Mouse (Mus musculus) mesoderm, embryonic 11.5 days (tissue): ENCODE measurements around the gene Sike1.

ENCODE experiments used
- DNase-seq: peaks from one replicate; pipeline ENCODE4 v3.0.0-alpha.2; 2012; ENCODE audit warnings: low read depth, low spot score

Sike1 gene

DNA sequence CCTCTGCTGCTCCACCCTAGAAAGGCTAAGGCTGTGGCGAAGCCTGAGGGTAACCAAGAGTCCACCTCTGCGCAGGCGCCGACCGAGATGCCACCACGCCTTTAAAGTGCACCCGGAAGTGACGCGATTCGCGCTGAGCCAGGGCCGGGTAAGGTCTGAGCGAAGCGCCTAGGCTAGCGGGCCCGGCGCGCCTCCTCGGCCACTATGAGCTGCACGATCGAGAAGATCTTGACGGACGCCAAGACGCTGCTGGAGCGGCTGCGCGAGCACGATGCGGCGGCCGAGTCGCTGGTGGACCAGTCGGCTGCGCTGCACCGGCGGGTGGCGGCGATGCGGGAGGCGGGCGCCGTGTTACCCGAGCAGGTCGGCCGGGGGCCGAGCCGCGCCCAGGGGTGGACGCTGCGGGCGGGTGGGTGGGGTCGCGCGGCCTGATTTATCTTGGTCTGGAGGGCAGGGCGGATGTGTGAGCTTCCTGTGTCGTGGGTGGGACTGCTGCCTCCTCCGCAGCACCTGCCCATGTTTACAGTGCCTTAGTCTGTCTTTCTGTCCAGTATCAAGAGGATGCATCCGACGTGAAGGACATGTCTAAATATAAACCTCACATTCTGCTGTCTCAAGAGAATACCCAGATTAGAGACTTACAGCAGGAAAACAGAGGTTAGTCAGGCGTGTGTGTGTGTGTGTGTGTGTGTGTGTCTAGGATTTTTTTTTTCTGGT, at the start of gene Sike1:
Gene Sike1 (plus strand): TSS at position 104 of the 717 bp plus-strand sequence.
- peak; percentile 93 for DNase-seq

DNA sequence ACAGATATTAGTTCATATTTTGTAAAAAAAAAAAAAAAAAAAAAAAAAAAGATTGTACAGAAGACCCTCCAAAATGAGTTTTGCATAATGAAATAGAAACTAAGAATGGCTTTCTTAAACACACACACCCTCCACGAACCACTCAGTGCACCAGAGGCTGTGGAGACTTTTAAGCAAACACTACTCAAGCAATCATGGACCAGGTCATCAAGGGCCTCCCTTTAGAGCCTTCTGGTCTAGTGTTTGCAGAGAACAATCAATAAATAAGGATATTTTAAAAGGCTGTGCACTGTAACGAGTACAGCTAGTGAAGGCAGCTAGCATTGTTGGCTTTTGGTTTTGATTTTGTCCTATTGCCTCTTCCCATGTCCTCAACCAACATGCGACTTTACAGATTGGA, 49.2 kb upstream of the Sike1 start:
- DNase-seq = no peak

DNA sequence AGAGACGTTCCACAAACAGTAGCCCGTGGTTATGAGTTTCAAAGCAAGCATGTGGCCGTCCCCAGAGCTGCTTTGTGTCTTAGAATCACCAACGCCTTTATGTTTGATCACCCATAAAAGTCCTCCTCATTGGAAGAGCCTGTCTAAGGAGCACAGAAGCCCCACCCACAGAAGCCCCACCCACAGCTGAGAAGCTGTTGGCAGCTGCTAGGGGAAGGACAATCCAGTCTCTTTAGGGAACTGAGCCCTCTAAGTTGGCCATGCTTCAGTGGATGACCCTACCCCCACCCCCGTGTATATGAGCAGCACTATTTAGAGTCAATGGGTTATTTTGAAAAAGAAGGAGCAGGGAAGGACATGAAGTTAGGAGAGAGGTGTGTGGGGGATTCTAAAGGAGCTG, 48.6 kb upstream of the Sike1 start:
- DNase-seq = no peak

DNA sequence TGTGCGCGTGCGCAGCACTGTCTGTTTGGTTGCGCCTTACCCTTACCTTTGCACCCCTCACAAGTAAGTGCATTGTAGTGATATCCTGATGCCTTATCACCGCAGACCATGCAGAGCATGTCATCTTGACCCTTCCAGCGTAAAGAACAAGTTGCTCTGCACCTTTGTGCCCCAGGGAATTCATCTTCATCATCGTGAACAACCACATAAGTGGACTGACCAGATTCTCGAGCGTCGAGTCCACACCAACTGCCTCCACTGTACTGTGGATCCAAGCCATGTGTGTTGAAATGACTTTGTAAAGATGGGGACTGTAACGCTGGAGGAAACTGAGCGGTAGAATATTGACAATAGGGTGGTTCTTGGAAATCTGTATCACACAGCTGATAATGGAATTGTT, 41.0 kb upstream of the Sike1 start:
- no peak for DNase-seq

DNA sequence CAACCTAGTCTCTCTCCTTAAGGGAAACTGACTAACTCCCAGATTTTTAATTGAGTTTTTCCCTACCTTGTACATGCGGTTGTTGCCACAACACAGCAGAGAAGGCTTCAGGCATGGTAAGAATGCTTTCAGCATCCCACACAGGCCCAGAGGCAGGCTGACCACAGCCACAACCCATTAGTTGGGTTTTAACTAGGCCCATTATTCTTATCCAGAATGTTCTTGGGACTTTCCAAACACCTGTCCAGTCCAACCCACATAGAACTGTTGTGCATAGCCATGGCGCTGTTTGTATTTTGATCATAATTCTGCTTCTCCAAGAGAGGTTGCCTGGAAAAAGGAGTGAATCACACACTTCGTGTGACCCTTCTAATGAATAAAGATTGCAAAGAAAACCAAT, 40.4 kb upstream of the Sike1 start:
- no peak for DNase-seq

DNA sequence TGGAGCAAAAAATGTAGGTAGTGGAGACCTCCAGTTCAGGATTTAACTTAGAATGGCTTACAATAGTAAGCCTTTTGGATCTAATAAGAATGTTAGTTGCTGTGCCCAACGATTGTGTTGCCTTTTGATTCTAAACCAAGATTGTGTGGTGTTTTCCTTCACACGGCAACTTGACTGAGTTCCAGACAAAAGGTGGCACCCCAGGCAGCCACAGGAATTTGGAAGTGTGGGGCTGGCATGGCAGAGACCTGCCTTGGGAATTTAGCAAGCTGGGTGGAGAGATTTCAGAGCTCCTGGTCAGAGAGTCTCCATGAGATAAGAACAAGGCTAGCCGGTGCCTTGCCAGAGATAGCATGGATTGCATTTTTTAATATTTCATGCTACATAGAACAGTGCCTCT, 39.9 kb upstream of the Sike1 start:
- no peak for DNase-seq

DNA sequence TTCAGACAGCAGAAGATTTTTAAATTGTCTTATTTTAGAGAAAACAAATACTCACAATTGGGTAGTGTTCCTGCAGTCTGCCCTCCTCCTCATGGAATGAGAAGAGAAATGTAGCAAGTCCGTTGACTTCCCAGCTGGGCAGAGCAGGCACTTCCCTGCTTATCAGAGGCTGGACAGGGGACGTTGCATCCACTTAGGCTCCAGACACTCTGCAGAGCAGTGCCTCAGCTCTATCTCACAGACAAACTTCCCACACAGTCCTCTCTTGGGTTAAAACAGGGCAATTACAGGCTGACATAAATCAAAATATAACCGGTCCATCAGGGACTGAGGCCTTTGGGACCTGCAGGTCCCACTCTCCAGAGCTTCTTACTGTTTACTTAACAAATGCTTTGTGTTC, 31.5 kb upstream of the Sike1 start, which contains the start of gene Nr1h5:
Gene Nr1h5 (minus strand): TSS at position 101 of the 400 bp plus-strand sequence.
- no peak for DNase-seq

DNA sequence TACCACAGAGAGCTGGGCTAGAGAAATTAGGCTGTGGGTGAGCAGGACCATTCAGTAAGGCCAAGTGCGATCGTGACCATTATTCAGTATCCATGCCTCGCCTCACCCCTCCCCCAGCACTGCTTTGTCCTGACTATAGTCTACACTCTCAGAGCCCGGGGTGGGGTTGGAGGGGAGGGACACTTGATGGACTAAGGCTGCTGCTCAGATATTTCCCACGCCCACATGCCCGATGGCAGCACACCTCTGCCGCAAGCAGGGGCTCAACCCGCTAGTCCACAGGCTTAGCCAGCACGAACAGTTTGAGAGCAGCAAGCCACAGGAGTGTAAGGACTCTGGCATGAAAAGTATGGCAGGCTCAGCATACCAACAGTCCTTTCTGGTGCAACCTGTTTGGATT, 25.4 kb upstream of the Sike1 start:
- peak; percentile 43 for DNase-seq

DNA sequence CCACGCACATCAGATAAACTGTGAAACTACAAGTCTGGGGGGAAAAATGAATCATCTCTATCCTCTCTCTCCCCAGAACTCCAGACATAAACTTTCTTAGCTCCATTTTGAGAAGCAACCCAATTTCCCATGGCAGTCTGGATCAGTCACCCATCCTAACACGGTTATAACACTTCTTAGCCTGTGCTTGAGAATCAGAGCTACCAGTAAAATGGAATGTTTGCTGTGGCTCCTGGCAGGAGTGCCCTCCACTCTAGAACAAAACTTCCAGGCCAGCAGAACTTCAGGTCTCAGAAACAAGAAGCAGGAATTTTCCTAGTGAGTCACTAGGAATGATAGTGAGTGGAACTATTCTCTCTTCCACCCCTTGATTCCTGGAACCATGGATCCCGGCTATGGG, 25.0 kb upstream of the Sike1 start:
- no peak for DNase-seq

DNA sequence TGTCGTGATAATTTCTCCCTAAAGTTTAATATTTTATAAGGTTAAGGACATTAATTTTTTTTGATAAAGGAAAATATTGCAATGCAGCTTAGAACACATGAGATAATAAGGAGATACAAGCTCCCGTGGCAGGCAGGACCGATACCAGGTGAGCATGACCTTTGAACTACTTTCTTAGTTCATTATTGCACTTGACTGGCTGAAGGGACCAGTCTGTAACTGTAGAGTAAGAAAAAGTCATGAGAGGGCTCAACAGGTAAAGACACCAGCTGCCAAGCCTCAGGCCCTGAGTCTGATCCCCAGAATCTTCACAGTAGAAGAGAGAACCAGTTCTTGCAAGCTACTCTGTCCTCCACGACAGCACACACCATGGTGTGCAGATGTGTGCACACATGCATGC, 18.6 kb upstream of the Sike1 start:
- no peak for DNase-seq

DNA sequence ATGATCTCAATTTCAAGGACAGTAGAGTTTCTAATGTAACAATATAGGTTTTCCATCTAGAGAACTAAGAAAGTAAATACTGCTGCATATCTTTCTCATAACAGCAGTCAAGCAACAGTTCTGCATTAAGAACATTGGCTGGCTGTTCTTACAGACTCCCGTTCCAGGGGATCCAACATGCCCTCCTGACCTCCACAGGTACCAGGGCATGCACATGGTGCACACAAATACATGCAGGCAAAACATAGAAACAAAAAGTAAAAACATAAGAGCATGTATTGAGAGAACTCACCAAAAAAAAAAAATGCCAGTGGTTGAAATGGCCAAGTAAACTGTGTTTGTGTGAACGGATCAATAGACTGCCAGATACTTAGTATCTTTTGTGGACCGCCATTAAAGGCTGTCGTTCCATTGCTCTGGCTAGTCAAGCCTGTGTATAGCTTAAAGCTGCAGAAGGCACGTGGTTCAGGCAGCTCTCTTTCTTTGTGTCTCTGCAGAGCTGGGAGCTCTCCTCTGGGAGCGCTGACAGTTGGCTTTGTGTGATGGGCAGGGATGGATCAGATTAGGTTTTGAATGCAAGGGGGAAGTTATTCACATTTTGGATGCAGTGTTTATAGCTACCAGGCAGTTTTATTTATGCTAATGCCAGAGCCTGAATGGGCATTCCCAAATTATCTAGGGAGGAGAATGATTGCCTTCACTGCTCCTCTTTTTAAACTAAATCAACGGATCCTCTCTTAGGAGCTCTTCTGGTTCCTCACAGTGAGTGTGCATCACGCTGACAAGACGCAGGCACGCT, 15.8 kb upstream of the Sike1 start:
- peak; percentile 59 for DNase-seq

DNA sequence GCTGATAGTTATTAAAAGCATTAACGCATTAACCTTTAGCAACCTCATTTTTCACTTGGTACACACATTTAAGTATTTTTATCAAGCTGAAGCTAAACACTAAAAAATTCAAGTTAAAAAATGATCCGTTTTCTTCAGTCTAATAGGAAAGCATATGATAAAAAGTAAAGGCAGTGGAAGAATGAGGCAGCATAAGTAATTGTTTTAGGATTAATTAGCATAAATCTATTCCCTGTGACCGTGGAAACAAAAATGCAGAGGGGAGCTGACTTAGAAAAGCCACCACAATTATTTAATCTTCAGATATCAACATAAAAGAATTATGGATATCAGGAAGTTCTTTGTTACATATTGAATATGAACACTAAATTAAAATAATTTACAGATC, 15.2 kb upstream of the Sike1 start:
- no peak for DNase-seq

DNA sequence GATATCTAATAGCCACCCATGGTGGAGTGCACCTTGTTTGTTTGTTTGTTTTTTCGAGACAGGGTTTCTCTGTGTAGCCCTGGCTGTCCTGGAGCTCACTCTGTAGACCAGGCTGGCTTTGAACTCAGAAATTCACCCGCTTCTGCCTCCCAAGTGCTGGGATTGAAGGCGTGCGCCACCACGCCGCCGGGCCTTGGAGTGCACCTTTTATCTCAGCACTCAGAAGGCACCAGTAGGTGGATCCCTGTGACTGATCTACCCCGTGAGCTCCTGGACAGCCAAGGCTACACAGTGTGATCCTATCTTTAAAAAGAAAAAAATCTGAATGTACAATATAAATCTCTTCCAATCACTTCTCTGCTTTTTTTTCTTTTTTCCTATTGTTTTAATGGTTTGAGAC, 4.5 kb upstream of the Sike1 start:
- no peak for DNase-seq

DNA sequence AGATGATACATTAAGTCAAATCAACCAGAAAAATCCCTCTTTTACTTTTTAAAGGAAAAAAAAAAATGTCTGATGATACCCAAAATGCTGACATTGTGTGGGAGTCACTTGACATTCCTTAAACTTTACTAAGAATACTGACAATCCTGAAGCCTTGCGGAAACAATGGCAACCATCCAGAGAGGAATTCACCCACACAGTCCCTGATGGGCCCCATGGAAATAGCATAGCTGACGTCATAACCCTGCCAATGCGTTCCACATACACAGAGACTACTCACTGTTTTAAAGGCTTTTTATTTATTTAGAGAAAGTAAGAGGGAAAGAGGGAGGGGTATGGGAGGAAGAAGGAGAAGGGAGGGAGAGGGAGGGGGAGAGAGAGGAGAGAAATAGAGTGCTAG, 2.6 kb upstream of the Sike1 start:
- no peak for DNase-seq

DNA sequence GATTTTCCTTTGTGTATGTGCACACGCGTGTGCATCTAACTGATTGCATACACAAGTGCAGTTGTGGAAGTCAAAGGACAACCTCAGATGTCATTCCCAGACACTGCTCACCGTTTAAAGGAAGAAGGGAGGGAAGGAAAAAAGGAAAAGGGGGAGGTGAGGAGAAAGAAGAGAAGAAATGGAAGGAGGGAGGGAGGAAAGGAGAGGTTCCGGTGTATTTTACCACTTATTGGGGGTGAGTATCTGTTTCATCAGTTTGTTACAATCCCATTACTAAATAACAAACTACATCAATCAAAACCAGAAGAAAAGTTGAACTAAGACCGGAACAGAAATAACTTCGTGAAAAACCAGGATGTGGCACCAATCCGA, 289 bp upstream of the Sike1 start:
- no peak for DNase-seq

DNA sequence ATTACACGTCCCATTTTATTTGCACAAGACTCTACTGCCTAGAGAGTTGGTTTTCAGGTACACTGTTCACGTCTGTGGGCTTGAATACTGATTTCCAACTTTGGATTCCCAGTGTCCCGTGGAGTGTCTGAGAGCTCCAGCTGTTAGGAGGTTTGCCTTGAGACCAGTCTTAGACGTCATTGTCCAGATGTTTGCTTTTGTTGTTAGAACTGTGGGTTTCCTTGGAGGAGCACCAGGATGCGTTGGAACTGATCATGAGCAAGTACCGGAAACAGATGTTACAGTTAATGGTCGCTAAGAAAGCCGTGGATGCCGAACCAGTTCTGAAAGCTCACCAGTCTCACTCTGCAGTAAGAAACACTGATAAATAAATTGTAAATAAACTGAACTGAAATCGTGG, 1.5 kb downstream of the Sike1 start:
- no peak for DNase-seq

DNA sequence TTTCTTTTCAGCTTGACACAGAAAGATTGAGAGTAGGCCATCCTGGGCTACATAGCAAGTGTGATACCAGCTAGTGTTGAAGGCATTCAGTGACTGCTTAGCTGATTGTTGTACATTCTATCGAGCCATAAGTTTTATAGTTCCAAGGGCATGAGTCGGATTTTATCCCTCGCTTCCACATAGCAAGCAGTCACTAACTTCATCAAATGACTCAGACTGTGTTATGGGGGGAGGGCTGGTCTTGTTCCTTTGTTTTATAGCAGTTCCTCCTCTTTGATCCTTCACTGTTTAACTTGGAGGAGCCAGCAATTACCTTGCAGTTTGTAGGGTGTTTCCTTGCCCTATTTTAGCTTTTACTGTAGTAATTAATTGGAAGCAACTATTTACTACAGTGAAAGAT, 2.1 kb downstream of the Sike1 start:
- DNase-seq = no peak

DNA sequence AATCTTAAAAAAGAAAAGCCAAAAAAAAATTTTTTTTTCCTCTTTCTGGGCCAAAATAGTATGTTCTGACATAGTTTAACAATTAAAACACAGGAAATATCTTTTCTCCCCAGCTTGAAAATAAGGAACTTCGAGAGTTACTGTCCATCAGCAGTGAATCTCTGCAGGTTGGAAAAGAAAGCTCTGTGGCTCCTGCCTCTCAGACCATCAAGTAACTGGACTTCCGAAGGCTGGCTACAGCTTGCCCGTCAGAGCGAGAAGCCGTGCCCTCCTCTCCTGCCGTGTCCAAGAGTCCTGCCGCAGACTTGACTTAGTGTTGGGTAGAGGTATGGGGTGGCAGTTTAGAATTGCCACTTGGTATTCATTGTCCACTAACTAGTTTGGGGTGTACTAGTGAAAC, 6.1 kb downstream of the Sike1 start:
- DNase-seq = no peak

DNA sequence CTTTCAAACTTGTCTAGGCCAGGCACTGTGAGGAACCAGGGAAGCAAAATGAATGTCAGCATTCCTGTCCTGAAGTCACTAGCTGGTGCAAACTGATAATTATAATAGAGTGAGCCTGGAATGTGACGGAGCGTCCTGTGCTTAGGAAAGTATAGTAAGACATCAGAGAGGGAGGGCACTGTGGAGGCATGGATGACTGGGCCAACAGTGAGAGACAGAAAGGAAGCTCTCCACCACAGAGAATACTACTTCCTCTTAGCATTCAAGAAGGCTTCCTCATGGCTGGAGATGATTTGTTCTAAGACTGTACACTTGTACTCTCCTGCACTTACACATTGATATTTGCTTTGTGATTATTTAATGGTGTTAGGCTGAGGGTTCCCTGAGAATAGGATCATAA, 21.8 kb downstream of the Sike1 start:
- no peak for DNase-seq

DNA sequence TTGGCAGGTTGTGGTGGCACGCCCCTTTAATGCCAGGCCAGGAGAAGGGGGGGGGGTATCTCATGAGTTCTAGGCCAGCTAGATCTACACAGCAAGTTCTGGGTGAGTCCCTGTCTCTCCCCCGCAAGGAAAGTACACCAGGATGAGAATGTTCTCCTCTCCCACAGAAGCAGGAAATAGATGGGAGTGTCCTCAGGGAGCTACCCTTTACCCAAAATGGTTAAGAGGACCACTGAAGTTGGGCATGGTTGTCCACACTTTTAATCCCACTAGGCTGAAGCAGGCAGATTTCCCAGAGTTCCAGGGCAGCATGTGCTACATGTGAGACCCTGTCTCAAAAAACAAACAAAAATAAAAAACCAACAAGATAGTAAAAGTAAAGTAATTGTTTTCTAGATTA, 24.0 kb downstream of the Sike1 start:
- no peak for DNase-seq

DNA sequence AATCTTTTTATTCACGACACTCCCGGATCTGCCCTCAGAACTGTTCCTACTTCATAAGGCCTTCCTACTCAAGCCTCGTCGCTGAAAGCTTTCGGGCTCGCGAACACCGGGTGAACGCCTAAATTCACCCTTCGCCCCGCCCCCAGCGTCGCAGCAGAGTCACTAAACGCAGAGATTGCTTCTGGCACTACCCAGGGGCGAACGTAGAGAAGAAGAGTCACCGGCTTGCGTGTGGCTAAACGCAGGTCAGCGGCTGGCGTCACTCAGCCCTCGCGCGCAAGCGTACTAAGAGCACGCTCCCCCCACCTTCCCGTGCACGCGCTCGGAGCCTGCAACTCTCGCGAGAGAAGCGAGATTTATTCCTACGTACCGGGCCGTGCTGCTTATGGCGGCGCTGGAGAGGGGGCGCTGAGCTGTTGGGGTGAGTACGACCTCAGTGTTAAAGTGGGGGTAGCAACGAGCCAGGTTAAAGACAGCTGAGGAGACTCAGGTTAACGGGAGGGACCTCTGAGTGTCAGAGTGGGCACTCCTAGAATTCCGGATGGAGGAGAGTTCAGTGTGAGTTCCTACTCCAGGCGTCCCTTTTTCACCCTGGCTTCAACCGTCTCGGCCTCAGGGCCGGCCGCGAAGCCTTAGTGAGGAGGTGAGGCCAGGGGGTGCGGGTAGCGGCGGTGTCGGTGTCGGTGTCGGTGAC, 24.9 kb downstream of the Sike1 start, which contains the start of gene Csde1:
Gene Csde1 (plus strand): TSS at position 178 of the 694 bp plus-strand sequence.
- DNase-seq = peak; percentile 98

DNA sequence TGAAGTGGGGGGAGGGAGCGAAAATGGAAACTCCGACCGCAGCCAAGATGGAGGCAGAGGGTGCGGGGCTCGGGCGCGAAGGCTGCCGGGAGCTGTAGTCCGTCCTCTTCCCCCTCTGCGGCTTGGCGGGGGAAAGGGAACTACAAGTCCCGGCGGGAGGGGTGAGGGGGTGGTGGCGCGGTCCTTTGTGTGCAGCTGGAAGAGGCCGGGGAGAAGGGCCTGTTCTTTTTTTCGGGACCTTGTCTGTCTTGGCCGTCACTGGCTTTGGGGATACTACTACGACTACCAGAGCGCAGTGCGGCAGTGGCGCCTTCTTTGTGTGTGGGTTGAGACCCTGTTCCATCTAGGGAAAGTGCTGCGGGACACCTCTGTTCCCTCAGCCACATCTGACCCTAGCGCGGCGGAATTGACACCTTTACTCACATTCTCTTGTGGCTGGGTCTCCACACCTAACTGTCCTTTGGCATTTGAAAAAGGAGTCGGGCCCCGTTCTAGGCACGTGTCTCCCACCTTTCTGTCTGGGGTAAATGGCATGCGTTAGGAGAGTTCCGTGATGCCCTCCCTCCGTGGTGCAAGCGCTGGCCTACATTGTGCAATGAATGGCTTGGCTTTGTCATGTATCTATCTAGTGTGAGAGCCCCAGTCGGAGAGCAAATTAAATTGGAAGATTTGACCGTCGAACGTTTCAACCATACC, 25.6 kb downstream of the Sike1 start:
- peak; percentile 95 for DNase-seq
